ENCODE assay signal across 28 mouse cellular contexts in the genomic region with DNA sequence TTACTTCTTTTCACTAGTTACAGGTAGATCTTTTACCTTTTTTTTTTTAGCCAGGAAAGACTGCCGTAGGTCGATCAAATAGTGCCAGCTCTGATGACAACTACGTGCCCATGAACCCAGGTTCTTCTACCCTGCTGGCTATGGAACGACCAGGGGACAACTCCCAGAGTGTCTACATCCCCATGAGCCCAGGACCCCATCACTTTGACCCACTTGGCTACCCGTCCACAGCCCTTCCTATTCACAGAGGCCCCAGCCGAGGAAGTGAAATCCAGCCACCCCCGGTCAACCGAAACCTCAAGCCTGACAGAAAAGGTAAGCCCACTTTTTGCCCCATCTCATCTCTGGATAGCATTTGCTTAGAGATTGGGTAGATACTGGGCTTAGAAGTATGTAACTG. TPM values are rescaled to one million over a fixed set of nuclear protein-coding genes. Genes with fewer than 3 reads are reported as not detected.
DNase-seq lines count a peak whose midpoint lies in the region; TF ChIP-seq lines count a peak whose summit lies in the region.
"Had no signal": no experiment of that assay in that cellular context is flagged by ENCODE, and none has a peak within 500 bp of the region (broad histone marks: within the 10 kb centered on the region; RNA-seq: fewer than 3 reads in every experiment).

No protein-coding gene starts in this region.

- DNase-seq in heart, adult 11 months: peak; percentile 83
- DNase-seq in heart, postnatal 36 days: no peak
- DNase-seq in lung, adult 2 months: peak; percentile 1
- no peak for DNase-seq in lung, postnatal 14 days
- DNase-seq in spleen, postnatal 4 days (ENCODE audit: low spot score in 2 of 2): peak; percentile 10 to 55
- no peak for DNase-seq in spleen, adult 18-20 months
- no peak for DNase-seq in frontal cortex, postnatal 10 days (ENCODE audit: low spot score in 2 of 2)
- DNase-seq: adrenal gland, postnatal 14 days; B cell, adult 2 months; cerebellum, adult 11 months; cerebellum, adult 9-10 months; cerebellum, postnatal 36 days; heart, adult 18-20 months; kidney, adult 2 months; kidney, postnatal 36 days; left cerebral cortex, postnatal 4 days; lung, postnatal 36 days; midbrain, embryonic 14.5 days; thymus, adult 18-20 months; thymus, postnatal 25 days had no signal

- intact Hi-C loops in heart, postnatal 36 days (cut with DNase I): no loop called here

- 86% methylated on average over 8 of the region's 8 CpGs for WGBS in lung, adult 2 months

- TF ChIP-seq CTCF in lung, adult 2 months (IDR thresholded peaks at IDR 0.05; ENCODE audit: insufficient read depth, low read length): no peak

- H3K4me3 ChIP-seq in lung, adult 2 months (replicated peaks; ENCODE audit: extremely low read depth, low read depth, low read length): no peak overlapping the region
- H3K4me3 ChIP-seq: forebrain, embryonic 15.5 days; heart, embryonic 12.5 days; hindbrain, embryonic 12.5 days; intestine, embryonic 15.5 days; limb, embryonic 15.5 days; lung, embryonic 15.5 days; neural tube, embryonic 15.5 days; stomach, embryonic 15.5 days had no signal

- no peak for TF ChIP-seq POLR2A in lung, adult 2 months (IDR thresholded peaks at IDR 0.05; ENCODE audit: borderline replicate concordance, extremely low read depth, low read depth, low read length)

- H3K4me1 ChIP-seq in lung, adult 2 months (ENCODE audit: control insufficient read depth, insufficient read depth, low read length): no peaks in the 10 kb centered on the region
- H3K4me1 ChIP-seq: forebrain, embryonic 15.5 days; hindbrain, embryonic 12.5 days; intestine, embryonic 15.5 days; limb, embryonic 15.5 days; lung, embryonic 15.5 days; neural tube, embryonic 15.5 days; stomach, embryonic 15.5 days had no signal

RNA-seq across cellular contexts. Expression of a gene that starts 30.5 kb away (rescaled TPM):
- 1 to 10 TPM in 1 of 2 experiments, under 1 TPM in 1; 0.64 to 1.0 TPM for total RNA-seq in heart, postnatal 36 days (2021)
- 5.3 and 9.2 TPM in 2 replicates for polyA plus RNA-seq in lung, adult 2 months (2012; rRNA removed)

RNA-seq across cellular contexts. Expression of a gene that starts 30.8 kb away (rescaled TPM):
- total RNA-seq in heart, postnatal 36 days (2021): 1 to 10 TPM; 2.7 to 4.7 TPM
- 7.9 and 11.5 TPM in 2 replicates for polyA plus RNA-seq in lung, adult 2 months (2012; rRNA removed)

Comparison
In these comparisons a context has a peak if more than half of its experiments do, and no peak if none do; other contexts are left out.
1. DNase-seq: peak in heart, adult 11 months (single experiment), lung, adult 2 months (single experiment) and spleen, postnatal 4 days (2 of 2); none in heart, postnatal 36 days (0 of 2), lung, postnatal 14 days (single experiment), spleen, adult 18-20 months (0 of 2) and frontal cortex, postnatal 10 days (0 of 2).